Mouse (Mus musculus) c-Kit-positive CD71-positive TER-119-negative erythroid progenitor cells, embryonic 14.5 days (primary cell): ENCODE results near the gene Ccdc182.

ENCODE experiments used
- DNase-seq: peaks from one replicate; pipeline ENCODE4 v3.0.0-alpha.2; 2013; ENCODE audit warnings: low read depth

Gene Ccdc182

DNA sequence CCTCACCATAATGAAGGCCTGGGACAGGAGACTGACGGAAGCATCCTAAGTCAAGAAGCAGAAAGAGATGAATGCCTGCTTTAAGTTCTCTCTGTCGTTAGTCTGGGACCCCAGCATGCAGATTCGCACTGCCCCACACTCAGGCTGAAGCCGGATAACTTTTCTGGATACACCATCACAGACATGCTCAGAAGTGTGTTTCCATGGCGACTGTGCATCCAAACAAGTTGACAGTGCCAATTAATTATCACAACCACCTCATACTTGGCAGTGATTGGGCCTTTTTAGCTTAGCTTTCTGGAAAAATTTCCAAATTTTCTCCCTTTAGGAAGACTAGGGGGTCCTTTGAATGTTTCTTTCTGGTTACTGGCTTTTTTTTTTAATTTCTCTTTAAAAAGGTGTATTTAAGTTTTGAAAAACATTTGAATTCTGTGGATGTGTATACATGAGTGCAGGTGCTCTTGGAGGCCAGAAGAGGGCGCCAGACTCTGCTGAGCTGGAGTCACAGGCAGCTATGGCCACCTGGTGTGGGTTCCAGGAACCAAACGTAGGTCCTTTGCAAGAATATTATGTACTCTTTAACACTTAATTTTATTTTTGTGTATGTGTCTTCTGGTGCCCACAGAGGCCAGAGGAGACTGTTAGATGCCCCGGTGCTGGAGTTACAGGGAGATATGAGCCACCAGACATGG, 12.3 kb upstream of the Ccdc182 start:
- DNase-seq, result no peak

DNA sequence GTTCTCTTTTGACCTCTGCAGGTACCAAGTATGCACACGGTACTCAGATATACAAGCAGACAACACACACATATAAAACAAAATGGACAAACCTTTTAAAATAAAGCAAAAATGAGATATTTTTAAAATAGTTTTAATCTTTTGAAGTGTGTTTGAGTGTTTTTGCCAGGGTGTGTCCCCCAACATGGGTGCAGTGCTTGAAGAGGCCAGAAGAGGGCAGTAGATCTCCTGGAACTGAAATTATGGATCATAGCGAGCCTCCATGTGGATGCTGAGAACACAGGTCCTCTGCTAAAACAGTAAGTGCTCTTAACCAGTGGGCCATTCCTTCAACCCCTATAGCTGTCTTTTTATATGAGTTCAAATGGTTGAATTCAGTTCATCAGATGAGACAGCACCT, 11.3 kb upstream of the Ccdc182 start:
- DNase-seq, result no peak

DNA sequence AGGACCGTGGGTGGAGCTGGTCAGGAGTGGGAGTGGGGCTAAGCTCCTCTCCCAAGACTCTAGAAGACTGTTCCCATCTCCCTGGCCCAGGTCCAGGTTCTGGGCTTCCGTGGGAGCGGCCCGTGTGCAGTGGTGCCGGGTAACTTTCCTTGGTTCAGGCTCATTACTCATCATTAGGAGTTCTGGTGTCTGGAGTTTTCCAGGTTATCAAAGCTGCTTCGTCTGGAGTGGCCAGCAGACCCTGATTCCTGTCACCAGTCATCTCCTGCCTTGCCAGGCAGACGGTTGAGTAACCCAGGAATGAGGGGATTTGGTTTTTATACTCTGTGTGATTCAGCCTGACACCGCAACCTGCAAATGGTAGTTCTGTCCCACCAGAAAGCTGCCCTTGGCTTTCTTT, 7.8 kb upstream of the Ccdc182 start:
- DNase-seq, result no peak

DNA sequence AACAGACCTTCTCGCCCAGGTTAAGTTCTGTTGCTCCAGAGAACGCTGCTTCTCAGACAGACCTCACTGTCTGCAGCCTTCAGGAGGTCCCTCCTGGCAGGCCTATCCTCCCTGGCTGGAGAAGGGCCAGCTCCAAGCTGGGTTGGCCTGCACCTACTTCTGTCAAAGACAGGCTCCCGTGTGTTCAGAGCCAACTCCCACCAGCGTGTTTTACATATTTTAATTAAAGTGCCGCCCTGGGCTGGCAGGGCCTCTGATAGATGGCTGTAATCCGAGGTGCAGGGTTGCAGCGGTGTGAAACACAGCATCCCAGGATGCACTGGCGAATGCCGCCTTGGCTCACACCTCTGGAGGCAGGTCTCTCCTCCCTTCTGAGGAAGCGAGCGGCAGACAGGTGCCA, 5.5 kb upstream of the Ccdc182 start:
- DNase-seq, result no peak

DNA sequence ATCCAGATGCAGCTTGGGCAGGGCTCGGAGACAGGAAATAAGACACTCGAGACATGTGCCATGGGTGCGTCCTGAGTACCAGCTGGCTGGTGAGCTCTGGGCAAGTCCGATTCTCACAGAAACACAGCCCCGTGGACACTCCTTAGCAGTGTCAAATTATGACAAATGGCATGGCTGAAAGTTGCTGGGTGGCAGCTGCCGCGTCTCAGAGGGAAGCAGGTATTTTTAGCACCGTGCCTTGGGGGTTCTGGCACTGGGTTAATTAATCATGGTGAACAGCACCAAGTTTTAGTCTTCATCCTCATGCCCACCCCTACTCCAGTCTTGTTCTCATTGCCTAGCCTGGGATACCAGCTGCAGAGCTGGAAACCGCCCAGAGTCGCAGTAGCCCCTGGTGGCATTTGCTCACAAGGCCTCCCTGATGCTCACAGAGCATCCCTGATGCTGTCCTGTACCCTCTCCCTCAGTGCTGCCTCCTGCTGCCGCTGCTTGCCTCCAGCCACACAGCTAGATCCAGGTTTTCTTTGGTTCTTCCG, 5.0 kb upstream of the Ccdc182 start:
- no peak for DNase-seq

DNA sequence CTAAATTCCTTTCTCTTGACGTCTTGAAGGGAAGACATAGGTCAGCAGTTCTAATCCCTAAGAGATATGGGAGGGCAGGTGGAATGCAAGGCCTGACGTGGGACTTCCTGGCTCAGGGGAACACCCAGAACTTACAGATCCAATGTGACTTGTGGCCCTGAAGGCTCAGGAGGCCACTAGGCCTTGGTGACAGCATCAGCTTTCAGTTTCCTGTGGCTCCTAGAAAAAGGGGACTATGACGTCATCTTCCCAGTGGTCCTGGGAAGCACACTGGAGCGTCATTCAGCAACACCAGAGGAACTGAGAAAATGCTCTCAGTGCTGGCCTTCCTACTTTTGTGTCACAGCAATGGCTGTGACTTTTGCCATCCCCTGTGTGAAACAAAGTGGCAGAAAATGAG, 2.6 kb upstream of the Ccdc182 start:
- no peak for DNase-seq

DNA sequence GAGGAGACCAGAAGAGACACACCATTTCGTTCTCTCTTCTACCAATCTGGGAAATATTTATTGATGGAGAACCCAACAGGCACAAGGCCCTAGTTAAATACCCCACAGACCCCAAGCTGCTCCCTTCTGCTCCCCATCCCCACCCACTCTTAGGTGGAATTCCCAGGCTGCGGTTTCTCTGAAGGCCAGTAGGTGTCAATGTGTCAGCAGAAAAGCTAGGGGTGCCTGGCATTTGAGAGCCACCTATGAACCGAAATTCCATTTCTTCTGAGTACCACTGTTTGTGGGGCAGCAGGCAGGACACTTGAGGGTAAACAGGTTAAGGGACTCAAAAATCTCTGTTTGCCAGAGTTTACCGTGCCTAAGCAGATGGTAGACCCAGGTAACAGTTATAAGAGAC, 2.2 kb upstream of the Ccdc182 start:
- DNase-seq, result no peak

DNA sequence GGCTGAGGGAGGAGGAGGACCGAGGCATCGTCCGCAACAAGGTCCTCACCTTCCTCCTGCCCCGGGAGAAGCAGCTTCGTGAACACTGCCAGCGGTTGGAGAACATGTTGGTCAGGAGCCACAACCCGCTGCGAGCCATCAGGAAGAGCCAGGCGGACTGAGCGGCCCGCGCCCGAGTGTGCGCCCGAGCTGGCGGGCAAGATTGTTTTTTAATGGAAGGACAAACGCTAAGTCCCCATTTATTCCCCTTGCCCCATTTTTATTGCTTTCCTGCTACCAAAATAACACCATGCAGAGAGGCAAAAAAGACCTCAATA, 494 bp downstream of the Ccdc182 start:
- no peak for DNase-seq

DNA sequence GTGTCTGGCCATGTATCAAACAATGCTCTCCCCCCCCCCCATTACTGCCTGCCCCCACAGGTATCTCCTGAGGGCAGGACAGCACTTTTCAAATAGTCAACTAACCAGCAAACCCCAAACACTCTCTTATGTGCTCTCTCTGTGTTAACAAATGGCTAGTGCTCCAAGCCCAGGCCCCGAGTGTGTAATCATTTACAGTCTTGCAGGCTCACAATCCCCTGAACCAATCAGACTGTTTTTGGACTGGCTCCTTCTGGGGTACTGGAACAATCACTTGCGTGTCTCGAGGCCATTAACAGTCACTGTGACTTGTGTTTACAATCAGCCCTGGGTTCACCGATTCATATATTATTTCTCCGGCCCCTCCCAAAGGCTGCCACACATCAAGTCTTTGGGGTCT, 1.4 kb downstream of the Ccdc182 start:
- no peak for DNase-seq

DNA sequence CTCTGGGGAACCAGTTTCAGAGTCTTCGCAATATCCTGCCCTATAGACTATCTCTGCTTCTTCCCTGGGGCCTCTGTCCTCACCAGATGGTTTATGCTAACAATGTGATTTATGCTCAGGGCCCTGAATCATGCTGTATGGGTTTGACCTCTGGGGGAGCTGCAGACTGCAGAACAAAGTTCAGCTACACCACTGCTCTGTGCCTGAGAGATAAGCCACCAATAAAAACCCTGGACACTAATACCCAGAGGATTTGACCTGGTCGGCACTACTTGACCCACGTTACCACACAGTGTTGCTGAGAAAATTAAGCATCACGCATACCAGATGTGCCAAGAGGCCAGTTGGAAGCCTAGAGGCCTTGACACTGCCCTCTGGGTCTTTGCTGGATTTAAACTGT, 3.7 kb downstream of the Ccdc182 start:
- no peak for DNase-seq

DNA sequence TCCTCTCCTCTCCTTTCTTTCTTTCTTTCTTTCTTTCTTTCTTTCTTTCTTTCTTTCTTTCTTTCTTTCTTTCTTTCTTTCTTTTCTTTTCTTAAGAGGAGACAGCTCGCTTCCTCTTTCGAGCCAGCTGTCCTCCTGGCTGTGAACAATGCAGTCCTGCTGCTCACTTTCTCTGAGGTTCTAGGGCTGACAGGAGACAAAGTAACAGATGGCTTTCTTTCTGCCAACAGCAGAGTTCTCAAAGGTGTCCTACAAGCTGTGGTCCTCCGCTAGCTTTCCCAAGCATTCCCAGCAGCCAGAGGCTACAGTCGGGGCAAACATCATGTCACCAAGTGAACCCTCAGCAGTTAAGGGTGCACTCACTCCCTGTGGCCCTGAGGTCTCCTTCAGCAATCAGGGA, 5.5 kb downstream of the Ccdc182 start:
- no peak for DNase-seq

DNA sequence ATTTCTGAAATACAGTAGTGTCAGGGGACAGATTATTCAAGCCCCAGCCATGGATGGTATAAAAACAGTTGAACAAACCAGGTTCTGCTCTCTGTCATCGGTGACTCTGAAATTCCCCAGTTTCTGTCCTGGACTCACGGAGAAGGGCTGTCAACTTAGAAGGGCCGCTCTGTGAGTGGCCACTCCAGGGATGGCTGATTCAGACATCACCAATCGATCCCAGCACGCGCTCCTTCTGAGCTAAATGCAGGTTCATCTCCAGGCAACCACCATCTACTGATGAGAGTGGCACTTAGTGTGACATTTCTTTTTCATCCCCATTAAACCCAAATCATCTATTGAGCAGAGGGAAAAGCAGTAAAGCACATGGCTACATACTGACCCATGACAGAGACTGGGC, 7.8 kb downstream of the Ccdc182 start:
- no peak for DNase-seq

DNA sequence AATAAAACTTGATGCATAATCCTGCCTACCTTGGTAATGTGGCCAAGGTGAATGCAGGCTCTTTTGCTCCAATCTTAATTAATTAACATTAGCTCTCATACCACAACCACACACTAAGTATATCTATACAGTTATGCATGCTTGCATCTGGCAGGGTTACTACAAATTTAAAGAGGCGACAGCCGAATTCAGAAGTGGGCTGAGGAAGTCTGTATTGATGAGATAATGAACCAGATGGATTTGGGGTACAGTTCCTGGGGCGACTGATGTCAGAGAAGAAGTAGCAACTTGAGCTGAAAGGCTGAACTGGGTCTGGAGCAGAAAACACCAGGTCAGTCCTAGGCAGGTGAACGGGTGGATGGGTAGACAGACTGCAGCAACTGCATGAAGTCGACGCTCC, 11.9 kb downstream of the Ccdc182 start:
- DNase-seq, result no peak

DNA sequence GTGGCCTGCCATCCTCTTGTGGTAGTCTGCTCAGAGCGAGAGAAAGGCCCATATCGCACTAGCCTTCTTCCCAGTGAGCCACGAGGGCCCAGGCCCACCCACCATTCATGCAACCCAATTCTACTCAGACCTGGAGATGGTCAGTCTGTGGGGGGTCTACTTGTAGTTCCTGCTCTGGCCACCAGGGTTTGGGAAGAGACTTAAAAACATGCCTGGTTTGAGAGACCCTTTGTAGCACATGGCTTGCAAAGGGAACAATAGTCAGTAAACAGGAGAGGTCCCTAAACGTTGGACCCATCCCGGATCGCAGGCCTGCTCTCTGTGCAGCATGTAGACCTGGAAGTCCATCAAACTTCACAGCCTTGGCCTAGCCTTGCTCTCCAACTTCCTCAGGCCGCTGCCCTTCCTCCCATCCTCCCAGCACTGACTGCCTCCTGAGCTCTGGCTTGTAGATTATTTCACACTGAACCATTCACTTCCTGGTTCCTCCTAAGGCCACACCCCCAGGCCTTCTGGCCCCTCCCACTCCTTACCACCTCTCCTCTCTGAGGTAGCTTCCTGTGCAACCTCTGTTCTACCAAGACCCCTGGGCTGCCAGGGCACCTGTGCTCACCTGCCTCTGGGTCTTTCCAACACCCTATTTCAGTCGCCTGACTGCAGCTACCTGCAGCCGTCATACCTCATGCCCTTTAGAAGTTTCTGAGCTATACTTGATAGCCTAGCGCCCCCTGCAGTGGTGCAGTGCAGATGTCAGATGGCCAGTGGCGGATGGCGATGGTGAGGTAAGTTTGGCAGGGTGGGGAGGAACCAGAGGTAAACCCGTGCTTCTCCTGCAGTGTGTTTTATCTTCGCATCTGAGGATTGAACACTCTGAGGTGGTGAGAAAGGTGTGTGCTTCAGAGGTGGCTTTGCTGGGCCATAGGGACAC, 14.0 kb downstream of the Ccdc182 start:
- DNase-seq, result no peak

DNA sequence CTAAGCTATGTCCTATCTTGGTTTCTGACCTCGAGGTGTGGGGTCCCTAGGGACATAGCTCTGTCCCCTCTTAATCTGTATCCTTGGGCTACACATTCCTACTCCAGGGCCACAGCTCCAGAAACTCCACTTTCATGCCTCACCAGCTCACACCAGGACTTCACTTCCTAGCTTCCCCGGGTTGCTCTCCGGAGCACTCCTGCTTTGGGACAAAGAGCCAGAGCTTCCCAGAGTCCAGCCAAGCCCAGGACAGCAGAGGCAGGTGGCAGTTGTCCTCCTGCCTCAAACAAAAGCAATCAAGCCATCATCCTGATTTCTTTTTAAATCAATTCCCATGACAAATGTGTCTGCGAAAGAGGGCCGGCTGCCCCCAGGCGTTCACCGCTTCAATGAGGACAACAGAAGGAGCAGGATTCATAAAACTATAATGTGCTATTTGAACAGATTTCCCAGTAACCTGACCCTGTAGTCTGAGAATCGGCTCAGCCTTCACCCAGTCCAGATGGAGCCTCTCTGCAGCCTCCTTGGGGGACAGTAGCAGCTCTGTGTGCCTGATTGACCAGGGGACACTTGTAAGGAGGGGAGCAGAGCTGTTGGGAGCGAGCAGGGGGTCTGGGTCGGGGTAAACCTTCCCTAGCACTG, 15.3 kb downstream of the Ccdc182 start:
- DNase-seq, result no peak

DNA sequence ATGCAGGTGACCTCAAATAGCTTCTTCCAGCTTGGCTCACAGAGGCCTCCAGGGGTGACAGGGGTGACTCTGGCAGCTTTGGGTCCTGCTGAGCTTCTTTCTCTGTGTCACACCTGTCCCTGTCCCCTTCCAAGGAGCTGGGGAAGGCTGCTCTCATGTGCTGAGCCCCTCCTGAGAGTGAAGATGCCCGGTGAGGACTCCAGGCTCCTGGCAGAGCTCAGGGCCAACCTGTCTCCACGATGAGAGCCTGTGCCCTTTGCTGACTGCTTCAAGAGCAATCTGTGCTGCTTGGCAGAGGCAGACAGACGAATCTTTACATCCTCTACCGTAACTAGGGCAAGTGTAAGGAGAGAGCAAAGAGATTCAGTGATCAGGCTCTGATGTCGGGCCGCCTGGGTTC, 16.9 kb downstream of the Ccdc182 start:
- no peak for DNase-seq

DNA sequence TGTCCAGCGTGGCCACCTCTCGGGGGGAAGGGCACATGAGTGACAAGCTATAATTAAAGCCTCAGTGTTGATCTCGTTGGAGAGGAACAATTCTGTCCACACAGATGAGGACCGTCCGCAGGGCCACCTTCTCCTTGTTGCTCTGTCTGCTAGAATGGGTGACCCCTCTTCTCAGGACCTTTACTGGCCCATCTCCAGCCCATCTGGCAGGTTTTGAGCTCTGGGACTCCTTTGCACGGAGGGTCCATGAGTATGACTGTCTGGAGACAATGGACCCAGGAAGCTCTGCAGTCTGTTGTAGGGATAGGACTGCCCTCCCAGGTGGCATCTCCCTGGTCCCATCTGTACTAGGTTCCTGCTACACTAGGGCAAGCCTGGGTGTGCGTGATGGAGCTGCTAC, 17.7 kb downstream of the Ccdc182 start:
- no peak for DNase-seq

DNA sequence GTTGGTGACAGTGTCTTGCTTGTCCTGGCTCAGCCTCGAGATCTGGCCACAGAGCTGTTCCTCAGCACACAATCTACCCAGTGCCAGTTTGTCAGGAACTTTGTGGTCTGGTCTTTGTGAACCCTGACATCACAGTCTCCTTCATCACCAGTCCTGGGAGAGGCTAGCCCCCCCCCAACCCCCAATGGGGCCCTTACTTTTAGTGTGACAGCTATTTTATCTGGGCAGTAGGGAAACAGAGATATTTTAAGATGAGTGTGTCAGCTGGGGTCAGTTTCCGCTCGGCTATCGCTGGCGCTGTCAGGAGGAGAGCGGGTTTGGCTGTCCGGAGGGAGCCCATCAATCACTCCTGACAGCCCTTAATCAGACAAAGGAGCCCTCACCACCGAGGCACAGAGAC, 19.7 kb downstream of the Ccdc182 start:
- no peak for DNase-seq

DNA sequence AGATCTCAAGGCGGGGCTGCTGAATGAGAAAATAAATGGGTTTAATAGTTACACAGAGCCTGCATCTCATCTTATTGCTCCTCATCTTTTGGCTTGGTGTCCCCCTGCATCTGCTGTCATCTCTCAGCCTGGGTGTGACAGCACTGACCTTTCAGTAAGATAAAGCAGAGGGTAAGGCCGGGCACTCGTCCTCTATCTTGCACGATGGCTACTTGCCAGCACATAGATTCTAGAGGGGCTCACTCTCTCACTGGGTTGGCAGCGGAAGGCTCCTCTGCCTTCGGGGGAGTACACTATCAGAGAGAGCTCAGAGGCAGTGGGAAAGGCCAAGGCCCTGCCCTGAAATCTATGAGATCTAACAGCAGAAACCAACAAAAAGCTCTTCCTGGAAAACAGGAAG, 20.6 kb downstream of the Ccdc182 start:
- no peak for DNase-seq

DNA sequence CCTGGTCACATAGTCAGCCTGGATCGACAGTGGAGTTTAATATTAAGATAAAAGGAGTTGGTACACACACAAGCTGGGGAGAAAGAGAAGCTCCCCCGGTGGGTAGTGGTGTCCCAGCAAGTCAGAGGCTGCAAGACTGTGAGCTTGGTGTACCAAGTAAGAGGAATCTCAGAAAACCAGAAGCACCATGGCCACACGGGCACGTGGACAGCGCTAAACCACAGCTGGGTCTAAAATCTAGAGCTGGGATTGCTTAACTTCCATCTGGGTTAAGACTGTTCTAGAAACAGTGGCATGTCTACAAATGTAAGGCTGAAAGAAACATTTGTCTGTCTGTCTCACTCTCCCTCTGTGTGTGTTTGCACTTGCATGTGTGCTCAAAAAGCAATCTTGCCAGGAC, 21.5 kb downstream of the Ccdc182 start:
- DNase-seq, result no peak

DNA sequence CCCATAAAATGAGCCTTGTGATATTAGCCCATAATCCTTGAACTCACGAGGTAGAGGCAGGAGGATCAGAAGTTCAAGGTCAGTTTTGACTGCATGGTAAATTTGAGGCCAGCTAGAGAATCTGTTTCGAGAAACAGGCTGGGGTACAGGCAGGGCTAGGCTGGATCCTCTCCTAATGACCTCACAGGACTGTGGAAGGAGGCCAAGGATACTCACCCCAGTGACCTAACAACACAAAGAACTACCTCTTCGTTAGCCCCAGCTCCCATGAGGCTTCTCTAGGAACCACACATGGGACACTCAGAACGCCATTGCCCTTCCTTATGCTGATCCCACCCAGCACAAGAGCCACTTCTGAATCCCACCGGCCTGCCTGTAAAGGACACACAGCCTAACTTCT, 25.0 kb downstream of the Ccdc182 start:
- DNase-seq, result no peak

DNA sequence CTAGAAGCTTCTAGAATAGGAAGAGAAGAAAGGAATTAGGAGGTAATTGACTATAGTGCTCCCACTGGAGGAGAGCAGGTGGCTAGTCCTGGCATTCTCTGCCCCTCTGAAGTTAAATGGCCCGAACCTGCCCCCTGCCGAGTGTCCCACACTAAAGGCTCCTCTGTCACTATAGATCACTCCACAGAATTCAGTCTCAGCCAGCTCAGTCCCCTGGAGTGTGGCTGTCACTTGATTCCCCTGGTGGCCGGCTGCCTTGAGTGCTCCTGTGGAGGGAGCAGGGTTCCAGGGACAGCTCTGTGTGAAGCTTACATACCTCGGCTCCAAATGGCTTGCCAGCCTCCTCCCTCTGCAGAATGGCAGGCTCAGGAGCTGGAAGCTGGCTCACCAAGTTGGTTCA, 33.2 kb downstream of the Ccdc182 start:
- DNase-seq, result no peak
